26 mouse cellular contexts compared by ENCODE assay signal in genomic region chr10:120269946-120270345, GRCm38 (mm10). TPM values are rescaled to one million over a fixed set of nuclear protein-coding genes. Genes with fewer than 3 reads are reported as not detected.
A peak's percentile ranks its signal among the peaks of the same experiment; 100 is the strongest.
DNase-seq lines count a peak whose midpoint lies in the region; ATAC-seq and TF ChIP-seq lines count a peak whose summit lies in the region.
"Had no signal": no experiment of that assay in that cellular context is flagged by ENCODE, and none has a peak within 500 bp of the region (broad histone marks: within the 10 kb centered on the region; RNA-seq: fewer than 3 reads in every experiment).

No protein-coding gene starts in this region.

- H3K4me2 ChIP-seq in intestine, postnatal 0 days (replicated peaks; ENCODE audit: low read depth) = no peak overlapping the region
- no peak overlapping the region for H3K4me2 ChIP-seq in intestine, embryonic 15.5 days (replicated peaks)
- H3K4me2 ChIP-seq: embryonic facial prominence, embryonic 13.5 days; forebrain, embryonic 12.5 days; heart, embryonic 12.5 days; limb, embryonic 13.5 days; liver, embryonic 13.5 days; neural tube, embryonic 13.5 days had no signal

- no peak overlapping the region for H3K27ac ChIP-seq in intestine, postnatal 0 days (ENCODE audit: low read depth, low read length)
- no peak overlapping the region for H3K27ac ChIP-seq in intestine, embryonic 15.5 days
- no peak overlapping the region for H3K27ac ChIP-seq in cerebellum, adult 2 months (ENCODE audit: insufficient read depth, low read length)
- H3K27ac ChIP-seq: embryonic facial prominence, embryonic 13.5 days; forebrain, embryonic 12.5 days; limb, embryonic 13.5 days; liver, embryonic 13.5 days; midbrain, embryonic 10.5 days; neural tube, embryonic 13.5 days had no signal

- H3K4me1 ChIP-seq in intestine, postnatal 0 days (replicated peaks; ENCODE audit: control insufficient read depth, insufficient read depth, low read length) = no peaks in the 10 kb centered on the region
- peaks cover 9% of the 10 kb centered on the region; the same call in 1 of the 2 replicates for H3K4me1 ChIP-seq in intestine, embryonic 15.5 days (replicated peaks)
- no peaks in the 10 kb centered on the region for H3K4me1 ChIP-seq in cerebellum, adult 2 months (ENCODE audit: control insufficient read depth, insufficient read depth, low read length)

- no peaks in the 10 kb centered on the region for H3K36me3 ChIP-seq in intestine, postnatal 0 days (ENCODE audit: control insufficient read depth, insufficient read depth)
- no peaks in the 10 kb centered on the region for H3K36me3 ChIP-seq in intestine, embryonic 15.5 days
- H3K36me3 ChIP-seq: embryonic facial prominence, embryonic 13.5 days; forebrain, embryonic 12.5 days; heart, embryonic 12.5 days; limb, embryonic 13.5 days; liver, embryonic 13.5 days; midbrain, embryonic 10.5 days; neural tube, embryonic 13.5 days had no signal

- DNase-seq in adrenal gland, postnatal 10 days = peak; percentile 15
- DNase-seq in adrenal gland, postnatal 25 days = no peak
- peak; percentile 10 for DNase-seq in lung, postnatal 10 days
- no peak for DNase-seq in lung, postnatal 36 days
- peak; percentile 54 for DNase-seq in ZHBTc4 (ENCODE audit: low read depth, low spot score)
- DNase-seq in cerebellum, adult 2 months = no peak
- DNase-seq: adrenal gland, adult 8-10 months; cerebellum, adult 9-11 months; heart, postnatal 10 days; kidney, adult 2 months; liver, embryonic 13.5 days; retina, postnatal 1 day; right cerebral cortex, postnatal 25 days; spleen, adult 18-20 months; thymus, postnatal 14 days had no signal

- H3K9me3 ChIP-seq in intestine, postnatal 0 days (ENCODE audit: control insufficient read depth) = no peaks in the 10 kb centered on the region
- no peaks in the 10 kb centered on the region for H3K9me3 ChIP-seq in intestine, embryonic 15.5 days
- H3K9me3 ChIP-seq: embryonic facial prominence, embryonic 13.5 days; forebrain, embryonic 12.5 days; liver, embryonic 13.5 days; midbrain, embryonic 10.5 days; neural tube, embryonic 13.5 days had no signal

- 93% methylated on average over 13 of the region's 13 CpGs for WGBS in intestine, postnatal 0 days
- 97% methylated on average over 13 of the region's 13 CpGs for WGBS in intestine, embryonic 15.5 days
- WGBS in cerebellum, adult 2 months = 92% methylated on average over 13 of the region's 13 CpGs

- ATAC-seq in intestine, postnatal 0 days = no peak
- no peak for ATAC-seq in intestine, embryonic 15.5 days
- ATAC-seq: midbrain, embryonic 16.5 days had no signal

- no peaks in the 10 kb centered on the region for H3K27me3 ChIP-seq in intestine, postnatal 0 days (replicated peaks; ENCODE audit: control insufficient read depth, insufficient read depth, low read length)
- no peaks in the 10 kb centered on the region for H3K27me3 ChIP-seq in intestine, embryonic 15.5 days (replicated peaks)
- H3K27me3 ChIP-seq in cerebellum, adult 2 months (ENCODE audit: control insufficient read depth, insufficient read depth, low read length) = no peaks in the 10 kb centered on the region; the same call in 1 of the 2 replicates
- H3K27me3 ChIP-seq: embryonic facial prominence, embryonic 13.5 days; forebrain, embryonic 12.5 days; heart, embryonic 12.5 days; limb, embryonic 13.5 days; liver, embryonic 13.5 days; neural tube, embryonic 13.5 days had no signal

- TF ChIP-seq CTCF in intestine, postnatal 0 days (IDR thresholded peaks at IDR 0.05; ENCODE audit: low read depth) = peak; percentile 25; the same call in 1 of the 2 replicates
- TF ChIP-seq CTCF in cerebellum, adult 2 months (IDR thresholded peaks at IDR 0.05; ENCODE audit: borderline replicate concordance, insufficient read depth, low read depth, low read length) = no peak

- H3K4me3 ChIP-seq in intestine, postnatal 0 days (ENCODE audit: low read depth, low read length) = no peak overlapping the region
- no peak overlapping the region for H3K4me3 ChIP-seq in intestine, embryonic 15.5 days (replicated peaks)
- no peak overlapping the region for H3K4me3 ChIP-seq in cerebellum, adult 2 months (replicated peaks; ENCODE audit: insufficient read depth, low read depth, low read length)
- H3K4me3 ChIP-seq: embryonic facial prominence, embryonic 13.5 days; erythroblast, embryonic 14.5 days; forebrain, embryonic 12.5 days; heart, embryonic 12.5 days; limb, embryonic 13.5 days; liver, embryonic 13.5 days; midbrain, embryonic 10.5 days; myocyte; neural tube, embryonic 13.5 days had no signal

- H3K9ac ChIP-seq in intestine, postnatal 0 days (ENCODE audit: low read depth, low read length) = no peak overlapping the region
- H3K9ac ChIP-seq in intestine, embryonic 15.5 days = no peak overlapping the region
- H3K9ac ChIP-seq: embryonic facial prominence, embryonic 13.5 days; forebrain, embryonic 12.5 days; heart, embryonic 12.5 days; limb, embryonic 13.5 days; liver, embryonic 13.5 days; neural tube, embryonic 13.5 days had no signal

- no peak for TF ChIP-seq POLR2A in cerebellum, adult 2 months (IDR thresholded peaks at IDR 0.05; ENCODE audit: borderline replicate concordance, insufficient read depth, low read length)

RNA-seq across cellular contexts. Expression of gene Llph, which starts 43.1 kb away (rescaled TPM):
- 10 to 100 TPM; 20.3 to 24.7 TPM for total RNA-seq in adrenal gland, postnatal 10 days (2021)
- total RNA-seq in adrenal gland, postnatal 25 days (2021) = 28.2 and 40.9 TPM in 2 replicates
- polyA plus RNA-seq in intestine, postnatal 0 days (2015; fragmentation: Nextera tagmentation; extraction: Ambion mirVana) = 40.6 and 49.3 TPM in 2 replicates
- polyA plus RNA-seq in intestine, embryonic 15.5 days (2015; fragmentation: Nextera tagmentation; extraction: Ambion mirVana) = 53.6 and 56.0 TPM in 2 replicates
- polyA plus RNA-seq in cerebellum, adult 2 months (2012; rRNA removed) = 30.1 and 35.8 TPM in 2 replicates

Comparison
In these comparisons a context has a peak if more than half of its experiments do, and no peak if none do; other contexts are left out.
1. DNase-seq: peak in adrenal gland, postnatal 10 days (single experiment), lung, postnatal 10 days (single experiment) and ZHBTc4 (single experiment); none in adrenal gland, postnatal 25 days (single experiment), lung, postnatal 36 days (single experiment) and cerebellum, adult 2 months (0 of 2).